Mouse (Mus musculus) mouse trophoblast stem cell (cell line): ENCODE measurements around the gene Pim3.

Source experiments
- in situ Hi-C, 2 experiments: fragments of 300-500 bp; cut with MseI, MboI; formaldehyde crosslinking; loops; 2 replicates in 1 of 2; 3 replicates in 1 of 2; pipeline ENCODE4 v1.15.1; 2025

Pim3 gene

GRCm38 (mm10) chr15:88836571-88836970 is 25.4 kb upstream of the Pim3 start:
- in situ Hi-C loops: no loop called here

DNA sequence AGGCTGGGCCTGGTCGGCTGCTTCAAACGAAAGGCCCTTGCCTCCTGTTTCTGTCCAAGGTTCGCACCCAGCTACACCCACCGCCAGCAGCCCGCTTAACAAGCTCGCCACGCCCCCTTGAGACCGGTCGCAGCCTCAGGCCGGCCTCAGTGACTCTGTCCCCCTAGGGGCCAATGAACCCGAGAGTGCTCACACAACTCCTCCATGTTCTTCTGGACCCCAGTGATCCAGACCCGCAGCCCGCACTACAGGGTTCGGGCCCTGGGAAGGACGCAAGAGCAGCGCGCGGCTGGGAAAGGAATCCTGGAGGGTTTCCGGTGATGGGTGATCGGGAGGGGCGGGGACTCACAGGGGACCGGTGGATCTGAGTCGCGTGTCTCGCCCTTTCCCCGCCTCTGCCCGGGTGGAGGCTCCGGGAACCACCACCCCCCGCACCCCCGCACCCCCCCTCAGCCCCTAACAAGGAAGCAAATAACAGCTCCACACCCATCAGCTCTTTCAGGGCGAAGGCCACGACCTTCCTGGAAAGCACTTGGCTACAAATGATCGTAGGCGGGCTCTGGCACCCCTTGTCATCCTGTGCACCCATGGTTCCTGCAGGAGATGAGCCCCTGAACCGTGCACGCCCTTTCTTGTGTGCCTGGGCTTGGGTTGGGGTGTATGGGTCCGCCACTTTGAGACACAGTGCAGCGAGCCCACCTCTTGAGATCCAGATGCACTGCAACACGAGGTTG is 24.6 kb upstream of the Pim3 start:
- in situ Hi-C loops: no loop called here

DNA sequence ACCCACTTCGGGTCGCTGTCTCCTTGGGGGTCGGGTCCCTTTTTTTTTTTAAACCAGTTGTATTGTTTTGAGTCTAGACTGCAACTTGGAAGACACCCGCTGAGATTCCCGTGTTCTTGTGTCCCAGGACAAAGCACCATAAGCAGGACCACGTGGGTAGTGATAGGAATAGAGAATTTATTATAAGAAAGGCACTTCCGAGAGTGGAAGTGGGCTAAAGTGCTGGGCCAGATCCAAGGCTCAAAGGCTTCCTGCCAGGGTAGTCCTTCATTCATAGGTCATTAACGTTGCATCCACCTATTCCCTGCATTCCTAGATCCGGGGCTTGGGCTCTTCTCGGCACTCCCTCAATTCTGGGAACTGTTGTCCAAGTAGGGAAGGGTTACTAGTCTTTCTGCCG is 24.0 kb upstream of the Pim3 start:
- in situ Hi-C loops: no loop called here

- in situ Hi-C loops: no loop called here
These were observed 22.7 kb upstream of the Pim3 start for GRCm38 (mm10) chr15:88839271-88839670.

GRCm38 (mm10) chr15:88840126-88840525 is 21.9 kb upstream of the Pim3 start:
- in situ Hi-C loops: no loop called here

DNA sequence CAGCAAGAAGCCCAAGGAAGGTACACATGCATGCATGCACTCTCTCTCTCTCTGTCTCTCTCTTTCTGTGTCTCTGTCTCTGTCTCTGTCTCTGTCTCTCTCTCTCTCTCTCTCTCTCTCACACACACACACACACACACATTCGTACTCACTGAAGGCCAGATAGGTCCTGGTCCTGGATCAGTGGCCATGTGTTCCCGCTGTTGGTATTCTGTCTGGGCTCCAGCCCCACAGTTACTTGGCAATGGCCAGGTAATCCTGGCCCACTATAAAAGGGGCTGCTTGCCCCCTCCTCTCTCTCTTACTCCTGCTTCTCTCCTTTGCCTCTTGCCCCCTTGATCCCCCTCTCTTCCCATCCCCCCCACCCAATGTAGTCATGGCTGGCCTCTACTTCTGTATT is 20.8 kb upstream of the Pim3 start:
- in situ Hi-C loops: no loop called here

- in situ Hi-C loops: no loop called here
These were observed 20.2 kb upstream of the Pim3 start for GRCm38 (mm10) chr15:88841580-88842299.

DNA sequence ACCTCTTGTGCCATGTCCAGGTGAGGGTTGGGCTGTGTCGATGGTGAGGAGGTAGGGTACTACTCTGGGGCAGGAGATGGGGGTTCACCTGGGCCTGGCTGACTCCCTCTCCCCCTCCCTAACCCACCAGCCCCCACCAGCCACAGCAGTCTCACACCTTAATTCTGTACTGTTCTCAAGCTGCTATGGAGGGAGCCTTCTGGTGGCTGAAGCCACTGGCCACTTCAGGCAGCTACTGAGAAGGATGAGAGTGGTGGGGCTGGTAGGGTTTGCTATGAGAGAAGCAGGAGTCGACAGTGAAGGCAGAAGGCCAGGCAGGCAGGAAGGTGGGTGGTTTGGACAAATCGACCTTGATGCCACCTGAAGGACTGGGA is 19.7 kb upstream of the Pim3 start:
- in situ Hi-C loops: no loop called here

GRCm38 (mm10) chr15:88843486-88844097 is 18.4 kb upstream of the Pim3 start:
- in situ Hi-C loops: no loop called here

- in situ Hi-C loops: no loop called here
These were observed 17.0 kb upstream of the Pim3 start for GRCm38 (mm10) chr15:88844966-88845365.

- in situ Hi-C loops: no loop called here
These were observed 13.3 kb upstream of the Pim3 start for GRCm38 (mm10) chr15:88848661-88849060.

- in situ Hi-C loops: no loop called here
These were observed 12.4 kb upstream of the Pim3 start for GRCm38 (mm10) chr15:88849621-88850020.

DNA sequence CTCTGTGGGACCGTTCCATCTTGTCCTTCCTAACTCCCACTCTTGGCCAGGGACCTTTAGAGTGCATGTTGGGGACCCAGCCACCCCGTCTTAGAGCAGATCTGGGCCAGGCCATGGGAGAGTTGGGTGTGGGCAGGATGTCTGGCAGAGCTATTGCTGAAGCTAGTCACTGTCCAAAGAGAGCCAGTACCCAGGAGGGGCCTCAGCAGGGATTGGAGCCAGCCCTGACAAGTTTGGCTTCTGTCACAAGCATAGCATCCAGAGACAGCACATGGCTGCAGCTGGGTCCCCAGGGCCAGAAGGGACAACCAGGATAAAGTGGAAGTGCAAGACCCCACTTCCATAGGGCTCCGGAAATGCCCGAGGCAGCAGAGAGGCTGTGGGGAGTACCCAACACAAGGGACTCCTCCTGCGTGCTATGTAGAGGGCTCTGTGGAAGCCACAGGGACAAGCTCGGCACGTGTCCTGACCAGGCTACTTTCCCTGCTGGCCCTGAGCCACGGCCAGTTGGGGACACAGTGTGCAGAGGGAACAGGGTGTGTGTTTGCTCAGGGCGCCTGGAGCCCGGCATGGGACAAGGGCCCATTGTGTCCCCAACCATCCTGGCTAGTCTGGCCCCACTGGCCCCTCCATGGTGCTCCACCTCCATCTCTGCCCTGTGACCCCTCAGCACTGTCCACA is 11.7 kb upstream of the Pim3 start:
- in situ Hi-C loops: no loop called here

DNA sequence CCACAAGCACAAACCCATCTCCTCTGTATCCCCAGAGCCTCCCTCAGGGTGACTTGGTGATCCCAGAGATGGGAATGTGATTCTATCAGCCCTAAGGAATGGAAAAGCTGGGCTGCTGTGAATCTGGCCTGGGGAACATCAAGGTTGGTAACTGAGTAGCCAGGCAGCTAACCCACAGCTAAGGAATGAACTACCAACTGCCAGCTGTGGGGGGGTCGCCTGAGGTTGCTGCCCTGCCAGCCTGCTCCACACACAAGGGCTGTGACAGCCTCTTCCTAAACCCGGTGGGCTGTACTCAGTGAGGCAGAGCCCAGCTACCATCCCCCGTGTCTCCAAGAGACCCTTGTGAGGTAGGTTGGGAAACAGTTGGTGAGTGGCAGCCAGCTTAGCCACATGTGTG is 10.9 kb upstream of the Pim3 start:
- in situ Hi-C loops: no loop called here

- in situ Hi-C loops: no loop called here
These were observed 10.4 kb upstream of the Pim3 start for GRCm38 (mm10) chr15:88851507-88852149.

GRCm38 (mm10) chr15:88853106-88853505 is 8.9 kb upstream of the Pim3 start:
- in situ Hi-C loops: no loop called here

DNA sequence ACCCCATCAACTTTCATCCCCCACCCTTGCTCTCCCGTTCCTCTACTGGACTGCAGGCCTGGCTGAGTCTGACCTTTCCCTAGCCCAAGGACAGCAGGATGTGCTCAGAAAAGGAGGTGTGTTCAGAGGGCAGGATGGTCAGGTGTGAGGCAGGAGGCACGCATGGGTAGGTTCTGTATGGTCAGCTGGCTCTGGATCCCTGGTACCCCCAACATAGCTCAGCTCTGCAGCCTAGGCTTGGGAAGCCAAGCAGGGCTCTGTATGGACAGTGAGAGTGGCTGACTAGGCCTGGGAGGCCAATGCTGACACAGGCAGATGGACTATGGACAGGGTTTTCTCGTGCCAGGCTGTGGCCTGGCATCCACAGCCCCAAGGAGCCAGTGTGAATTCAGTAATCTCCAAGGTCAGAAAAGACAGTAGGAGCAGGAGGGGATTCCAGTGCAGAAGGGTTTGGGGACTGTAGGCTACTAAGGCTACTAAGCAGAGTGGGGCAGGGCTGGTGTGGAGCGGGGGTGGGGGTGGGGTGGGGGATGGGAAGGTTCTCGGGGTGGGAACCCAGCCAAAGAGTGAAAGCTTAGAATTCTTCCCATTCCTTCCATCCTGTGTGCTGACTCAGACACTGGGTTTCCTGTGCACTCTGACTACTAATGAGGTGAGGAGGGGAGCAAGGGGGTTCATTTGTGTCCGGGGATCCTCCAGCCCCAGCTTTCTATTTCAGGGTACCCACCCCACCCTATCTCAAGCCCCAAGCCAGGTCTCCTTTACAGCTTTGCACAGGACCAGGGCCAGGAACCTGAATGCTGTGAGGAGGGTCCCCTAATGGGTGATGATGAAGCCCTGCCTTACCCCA is 7.6 kb upstream of the Pim3 start:
- in situ Hi-C loops: no loop called here

DNA sequence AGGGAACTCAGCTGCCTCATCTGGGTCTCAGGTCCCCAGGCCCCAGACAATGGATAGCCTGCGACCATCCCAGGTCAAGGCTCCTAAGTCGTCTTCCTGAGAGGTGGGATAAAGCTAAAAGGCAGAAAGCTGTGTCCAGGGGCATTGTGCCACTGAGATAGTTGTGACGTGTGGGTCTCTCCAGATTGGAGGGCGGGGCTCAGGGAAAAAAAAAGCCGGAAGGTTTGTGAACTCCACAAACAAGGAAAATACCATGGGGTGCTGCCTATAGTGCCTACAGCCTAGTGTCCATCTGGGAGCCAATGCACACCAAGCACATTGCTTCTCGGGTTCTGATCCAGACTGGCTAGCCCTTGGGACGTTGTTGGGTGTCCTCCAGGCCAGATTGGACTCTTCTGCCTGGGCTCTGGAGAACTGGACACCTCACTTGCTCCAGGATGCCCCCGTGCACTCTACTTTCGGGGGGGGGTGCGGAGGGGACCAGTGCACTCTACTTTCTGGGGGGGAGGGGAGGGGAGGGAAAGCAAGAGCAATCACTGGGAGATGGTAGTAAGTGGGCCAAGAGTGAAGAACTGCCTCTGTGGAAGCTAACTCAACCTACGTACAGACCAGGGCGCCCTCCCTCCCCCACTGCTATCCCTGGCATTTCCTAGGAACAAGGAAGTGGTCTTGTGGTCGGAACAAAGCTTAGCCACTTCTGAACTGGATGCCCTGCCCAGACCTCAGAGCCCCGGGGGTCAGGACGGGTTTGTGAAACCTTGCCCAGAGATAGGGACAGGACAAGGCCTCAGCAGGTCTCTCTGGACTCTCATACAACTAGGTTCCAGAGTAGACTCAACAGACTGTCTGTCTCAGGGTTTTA is 6.8 kb upstream of the Pim3 start:
- in situ Hi-C loops: no loop called here

DNA sequence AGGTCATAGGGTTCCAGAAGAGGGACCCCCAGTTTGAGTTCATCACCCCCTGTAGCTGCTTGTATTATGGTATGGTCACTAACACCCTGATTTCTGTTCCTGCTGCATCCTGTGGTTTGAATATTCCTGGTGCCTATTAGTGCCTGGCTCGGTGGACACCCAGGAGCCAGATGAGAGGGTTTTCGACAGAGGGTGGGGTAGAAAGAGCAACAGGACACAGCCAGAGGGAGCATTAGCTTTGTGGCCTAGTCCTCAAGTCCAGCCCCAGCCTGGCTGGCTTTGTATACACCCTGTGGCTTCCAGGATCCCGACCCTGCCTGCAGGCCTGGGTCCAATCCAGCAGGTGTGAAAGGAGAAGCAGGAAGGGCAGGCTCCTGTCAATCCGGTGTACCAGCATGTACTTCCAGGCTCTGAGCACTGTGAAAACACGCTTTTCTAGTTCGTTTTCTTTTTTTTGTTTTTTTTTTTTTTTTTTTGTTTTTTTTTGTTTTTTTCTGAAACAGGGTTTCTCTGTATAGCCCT is 6.0 kb upstream of the Pim3 start:
- in situ Hi-C loops: no loop called here

GRCm38 (mm10) chr15:88856613-88857012 is 5.4 kb upstream of the Pim3 start:
- in situ Hi-C loops: no loop called here
